Mouse (Mus musculus) lung, postnatal 10 days (tissue): Measurements from ENCODE around the gene Eif5a.
A peak's percentile ranks its signal among the peaks of the same experiment; 100 is the strongest.
"Not testable (repeated sequence)": the region's sequence is repeated elsewhere in the genome, so short reads cannot be mapped to it uniquely, and the experiment has no call there.

Source experiments
- DNase-seq: peaks from one replicate; pipeline ENCODE4 v3.0.0; 2021

The Eif5a gene

GRCm38 (mm10) chr11:69921114-69922011, at the start of gene Eif5a:
Gene Eif5a (minus strand): TSS chr11:69921958.
- peak; percentile 100 for DNase-seq

GRCm38 (mm10) chr11:69970775-69971174, 49.0 kb upstream of the Eif5a start:
- no peak for DNase-seq

DNA sequence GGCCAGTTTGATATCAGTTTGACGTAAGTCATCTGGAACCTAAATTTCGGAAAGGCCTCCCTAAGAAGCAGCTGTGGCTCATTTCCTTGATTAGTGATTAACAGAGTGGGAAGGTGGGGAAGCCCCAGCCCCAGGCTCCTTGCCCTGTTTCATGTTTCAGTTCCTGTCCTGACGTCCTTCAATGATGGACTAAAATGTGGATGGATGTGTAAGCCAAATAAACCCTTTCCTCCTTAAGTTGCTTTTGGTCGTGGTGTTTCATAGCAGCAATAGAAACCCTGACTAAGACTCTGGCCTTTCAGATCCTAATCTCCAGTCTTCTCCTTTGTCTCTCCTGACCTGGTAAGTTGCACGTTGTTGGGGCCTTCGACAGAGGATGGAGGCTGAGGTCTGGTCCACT, 48.5 kb upstream of the Eif5a start:
- no peak for DNase-seq

DNA sequence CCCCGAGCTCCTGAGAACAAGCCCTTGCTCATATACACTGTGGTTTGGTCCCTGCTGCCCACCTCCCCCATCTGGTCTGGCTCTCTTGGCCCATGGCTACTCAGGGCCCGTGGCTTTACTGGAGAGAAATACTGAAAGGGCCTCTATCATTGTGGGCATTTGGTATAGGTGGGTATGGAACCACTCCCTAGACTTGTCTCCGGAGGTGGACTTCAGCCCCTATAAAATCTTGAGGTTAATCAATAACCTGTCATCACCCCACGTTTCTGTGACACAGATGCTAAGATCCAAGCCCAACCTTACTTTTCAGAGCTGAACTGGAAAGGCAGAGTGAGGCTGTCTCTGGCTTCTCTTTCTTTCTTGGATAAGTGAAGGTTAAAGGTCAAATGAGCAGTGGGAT, 47.0 kb upstream of the Eif5a start:
- no peak for DNase-seq

GRCm38 (mm10) chr11:69966860-69967517, 45.2 kb upstream of the Eif5a start:
- no peak for DNase-seq

DNA sequence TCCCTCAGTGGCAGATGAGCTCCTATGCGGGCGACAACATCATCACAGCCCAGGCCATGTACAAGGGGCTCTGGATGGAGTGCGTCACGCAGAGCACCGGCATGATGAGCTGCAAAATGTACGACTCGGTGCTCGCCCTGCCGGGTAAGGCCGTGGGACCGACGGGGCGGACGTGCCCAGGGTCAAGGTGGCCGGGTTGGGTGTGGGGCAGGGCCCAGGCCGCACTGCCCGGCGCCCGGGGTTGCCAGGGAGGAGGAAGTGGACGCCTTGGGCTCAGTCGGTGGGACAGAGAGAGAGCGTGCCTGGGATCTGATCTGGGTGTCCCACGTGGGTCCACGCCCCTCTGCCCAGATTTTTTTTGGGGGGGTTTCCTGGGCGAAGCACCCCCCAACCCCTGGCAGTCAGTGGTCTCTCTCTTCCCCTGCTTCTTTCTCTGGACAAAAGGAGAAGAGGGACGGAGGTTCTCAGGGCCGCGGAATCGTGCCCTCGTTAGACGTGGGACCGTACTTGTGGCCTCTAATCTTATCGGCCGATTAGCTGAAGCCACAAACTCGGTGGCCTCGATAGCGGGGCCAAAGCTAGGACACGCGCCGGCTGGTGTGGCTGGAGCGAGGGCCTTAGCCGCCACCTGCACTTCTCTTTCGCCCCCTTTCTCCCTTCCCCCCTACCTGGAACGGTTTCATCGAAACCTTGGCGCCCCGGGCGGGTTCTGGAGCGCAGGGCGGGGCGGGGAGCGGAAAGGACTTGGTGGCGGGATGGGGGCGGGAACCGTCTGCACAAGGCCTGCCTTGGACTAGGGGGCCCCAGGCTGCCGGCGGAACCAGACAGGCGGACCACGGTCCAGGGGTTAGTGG, 44.5 kb upstream of the Eif5a start:
- DNase-seq = peak; percentile 68

DNA sequence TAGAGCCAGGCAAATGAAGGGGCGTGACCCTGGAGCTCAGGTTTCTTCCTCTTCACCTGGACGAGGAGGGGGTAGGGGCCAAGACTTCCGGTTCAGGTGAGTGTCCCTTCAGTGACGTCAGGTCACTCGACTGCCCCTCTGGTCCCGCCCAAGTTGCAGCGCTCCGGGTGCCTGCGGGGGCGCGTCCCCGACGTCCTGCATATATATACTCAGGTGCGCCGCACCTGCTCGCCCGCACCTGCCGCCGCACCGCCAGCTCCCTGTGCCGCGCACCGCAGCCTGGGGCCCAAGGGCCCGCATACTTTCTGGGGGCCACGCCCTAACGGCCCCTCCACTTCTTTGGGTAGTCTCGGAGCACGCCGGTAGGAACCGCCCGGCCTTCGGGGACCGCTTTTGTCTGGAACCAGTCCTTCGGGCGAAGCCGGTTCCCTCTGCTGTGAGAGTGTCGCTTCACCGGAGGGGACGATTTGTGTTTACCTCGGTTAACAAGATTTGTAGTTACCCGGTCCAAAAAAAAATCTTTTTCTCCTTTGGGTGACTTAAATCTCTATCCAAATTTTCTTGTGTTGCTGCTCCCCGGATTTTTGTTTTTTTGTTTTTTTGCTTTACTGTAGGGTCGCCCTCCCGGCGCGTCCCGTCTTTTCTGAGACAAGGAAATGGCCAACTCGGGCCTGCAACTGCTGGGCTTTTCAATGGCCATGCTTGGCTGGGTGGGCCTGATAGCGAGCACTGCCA, 43.7 kb upstream of the Eif5a start:
- DNase-seq = peak; percentile 84

GRCm38 (mm10) chr11:69964650-69965270, 43.0 kb upstream of the Eif5a start, which contains the start of gene Cldn7:
Gene Cldn7 (plus strand): TSS chr11:69964779.
- no peak for DNase-seq

DNA sequence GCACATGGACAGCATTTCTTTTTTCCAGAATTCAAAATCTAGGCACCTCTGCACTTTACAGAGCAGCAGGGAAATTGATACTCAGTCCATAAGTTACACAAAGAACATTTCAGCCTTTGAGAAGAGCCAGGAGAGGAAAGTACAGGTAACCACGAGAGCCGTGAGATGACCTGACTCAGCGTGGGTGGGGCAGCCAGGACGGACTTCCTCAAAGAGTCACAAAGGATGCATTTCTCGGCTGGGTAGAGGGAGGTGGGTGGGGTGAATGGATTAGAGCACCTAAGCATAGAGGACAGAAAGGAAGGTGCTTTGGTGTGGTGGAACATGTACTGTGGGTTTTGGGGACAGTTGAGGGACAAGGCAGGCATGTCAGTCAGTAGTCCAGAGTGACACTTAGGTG, 40.1 kb upstream of the Eif5a start:
- DNase-seq = no peak

DNA sequence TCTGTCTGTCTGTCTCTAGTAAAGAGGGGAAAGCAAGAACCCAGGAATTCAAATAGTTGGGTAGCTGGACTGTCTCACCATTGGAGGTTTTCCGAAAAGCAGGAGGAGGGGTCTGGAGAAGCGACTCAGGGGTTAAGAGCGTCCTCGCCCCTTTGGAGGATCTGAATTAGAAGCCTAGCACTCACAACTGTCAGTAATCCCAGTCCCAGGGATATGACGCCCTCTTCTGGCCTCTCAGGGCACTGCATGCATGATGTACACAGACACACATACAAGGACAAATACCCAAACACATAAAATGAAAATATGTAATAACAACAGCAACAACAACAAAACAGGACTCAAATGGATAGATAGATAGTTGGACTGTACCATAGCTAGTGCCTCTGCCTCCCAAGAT, 38.9 kb upstream of the Eif5a start:
- DNase-seq = no peak

DNA sequence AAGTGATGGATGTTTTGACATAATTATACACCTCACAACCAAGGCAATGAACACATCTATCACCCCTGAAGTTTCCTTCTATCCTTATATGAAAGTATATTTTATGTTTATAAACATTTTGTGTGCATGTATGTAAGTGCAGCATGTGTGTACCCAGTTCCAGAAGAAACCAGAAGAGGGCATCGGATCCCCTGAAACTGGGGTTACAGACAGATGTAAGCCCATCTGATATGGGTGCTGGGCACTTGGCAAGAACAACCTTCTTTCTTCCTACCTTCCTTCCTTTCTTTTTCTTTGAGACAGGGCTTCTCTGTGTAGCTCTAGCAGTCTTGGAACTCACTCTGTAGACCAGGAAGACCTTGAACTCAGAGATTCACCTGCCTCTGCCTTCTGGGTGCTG, 34.5 kb upstream of the Eif5a start:
- DNase-seq = no peak

DNA sequence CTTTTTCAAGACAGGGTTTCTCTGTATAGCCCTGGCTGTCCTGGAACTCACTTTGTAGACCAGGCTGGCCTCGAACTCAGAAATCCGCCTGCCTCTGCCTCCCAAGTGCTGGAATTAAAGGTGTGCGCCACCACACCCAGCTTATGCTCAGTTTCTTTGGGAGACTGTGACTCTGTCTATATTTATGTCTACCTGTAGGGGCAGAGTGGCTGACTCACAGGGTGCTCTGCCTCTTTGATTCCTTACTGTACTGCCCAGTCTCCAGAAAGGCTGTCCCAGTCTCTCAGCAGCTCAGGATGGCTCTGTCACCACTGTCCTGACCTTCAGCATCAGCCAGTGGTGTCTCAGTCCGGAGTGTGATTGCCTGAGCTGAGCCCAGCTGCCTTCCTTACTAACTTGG, 33.9 kb upstream of the Eif5a start:
- DNase-seq = not testable (repeated sequence)

- DNase-seq = no peak
These were observed 31.6 kb upstream of the Eif5a start for GRCm38 (mm10) chr11:69953267-69953915.

DNA sequence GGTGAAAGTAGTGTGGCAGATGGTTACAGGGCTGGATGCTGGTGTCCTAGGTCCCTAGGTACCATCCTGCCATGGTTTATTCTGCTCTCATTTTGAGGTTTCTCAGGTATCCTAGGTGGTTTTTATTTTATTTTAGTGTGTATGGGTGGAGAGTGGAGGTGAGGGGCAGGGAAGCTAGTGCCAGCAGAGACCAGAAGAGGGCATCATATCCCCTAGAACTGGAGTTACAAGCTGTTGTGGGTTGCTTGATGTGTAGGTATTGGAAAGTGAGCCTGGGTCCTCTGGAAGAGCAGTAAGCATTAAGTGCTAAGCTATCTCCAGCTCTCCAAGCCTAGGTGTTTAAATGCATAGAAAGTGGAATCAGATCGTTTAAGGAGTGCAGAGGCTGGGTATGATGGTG, 30.5 kb upstream of the Eif5a start:
- no peak for DNase-seq

DNA sequence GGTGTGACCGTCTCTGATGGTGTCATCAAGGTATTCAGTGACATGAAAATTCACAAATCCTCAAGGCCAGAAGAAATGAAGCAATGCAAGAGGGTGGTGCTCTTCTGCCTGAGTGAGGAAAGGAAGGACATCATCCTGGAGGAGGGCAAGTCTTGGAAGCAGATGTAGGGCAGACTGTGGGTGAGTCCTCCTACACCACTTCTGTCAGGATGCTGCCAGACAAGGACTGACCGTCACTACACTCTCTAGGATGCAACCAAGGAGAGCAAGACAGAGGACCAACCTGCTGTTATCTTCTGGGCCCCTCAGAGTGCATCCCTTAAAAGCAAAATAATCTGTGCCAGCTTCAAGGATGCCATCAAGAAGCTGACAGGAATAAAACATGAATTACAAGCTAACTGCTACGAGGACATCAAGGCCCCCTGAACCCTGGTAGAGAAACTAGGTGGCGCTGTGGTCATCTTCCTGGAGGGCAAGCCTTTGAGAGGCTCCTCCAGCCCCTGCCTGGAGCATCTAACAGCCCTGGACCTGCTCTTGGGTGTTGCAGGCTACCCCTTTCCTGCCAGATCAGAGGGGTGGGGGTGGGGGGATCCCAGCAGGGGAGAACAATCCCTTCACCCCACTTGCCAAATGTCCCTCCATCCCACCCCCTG, 29.2 kb upstream of the Eif5a start:
- no peak for DNase-seq

DNA sequence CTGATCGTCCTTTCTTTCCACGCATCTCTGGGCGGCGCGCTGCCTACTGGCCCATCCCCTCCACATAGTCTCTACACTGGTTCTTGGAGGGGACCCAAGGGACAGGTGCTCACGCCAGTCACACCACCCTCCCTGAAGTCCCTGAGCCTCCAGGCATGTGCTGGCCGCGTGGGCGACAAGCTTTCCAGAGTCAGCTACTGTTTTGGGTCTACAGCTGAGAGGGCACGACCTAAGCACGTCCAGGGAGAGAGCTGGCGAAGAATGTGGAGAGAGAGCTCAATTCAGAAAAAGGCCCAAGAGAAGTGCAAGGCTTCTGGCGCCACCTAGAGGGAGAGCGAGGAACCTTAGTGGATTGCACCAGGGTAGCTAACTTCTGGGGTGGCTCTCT, 27.0 kb upstream of the Eif5a start:
- DNase-seq = peak; percentile 94

GRCm38 (mm10) chr11:69948066-69948762, 26.5 kb upstream of the Eif5a start, which contains the start of gene Slc2a4:
Gene Slc2a4 (minus strand): TSS chr11:69948188.
- DNase-seq = peak; percentile 95

DNA sequence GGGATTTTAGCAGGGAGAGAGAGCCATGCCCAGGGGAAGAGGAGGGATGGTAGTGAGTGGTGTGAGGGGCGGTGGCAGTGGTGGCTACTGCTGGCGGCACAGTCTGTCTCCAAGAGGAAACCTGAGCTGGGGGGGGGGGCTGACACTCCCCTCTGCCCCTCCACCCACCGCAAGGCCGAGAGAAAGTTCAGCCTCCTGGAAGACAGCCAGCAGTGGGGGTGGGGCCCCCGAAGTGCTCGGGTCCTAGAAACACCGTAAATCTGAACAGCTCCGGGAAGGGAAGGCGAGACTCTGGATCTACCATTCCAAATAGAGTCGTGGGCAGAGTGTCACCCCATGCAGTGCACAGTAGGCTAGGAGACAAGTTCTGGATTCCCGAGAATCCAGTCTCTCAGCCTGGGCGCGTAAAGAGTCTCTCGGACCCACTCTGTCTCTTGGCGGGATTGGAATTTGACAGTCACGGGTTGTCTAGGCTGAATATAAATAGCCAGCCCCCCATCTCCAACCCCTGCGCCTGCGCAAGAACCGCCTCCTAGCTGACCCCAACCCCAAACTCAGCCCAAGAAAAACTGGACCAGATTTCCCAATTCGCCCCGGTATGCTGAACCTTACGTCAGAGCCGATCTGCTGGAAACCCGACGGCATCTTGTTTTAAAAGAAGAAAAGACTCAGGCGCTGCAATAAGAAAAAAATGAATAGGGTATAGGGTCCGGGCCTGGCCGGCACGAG, 25.7 kb upstream of the Eif5a start:
- peak; percentile 39 for DNase-seq
